Mouse (Mus musculus) liver, embryonic 16.5 days (tissue): ENCODE data around the gene Unc45b. TPM values are rescaled to one million over a fixed set of nuclear protein-coding genes. Genes with fewer than 3 reads are reported as not detected.

Source experiments
- ATAC-seq: fragments of 200-750 bp; cut with Nextera tagmentation; 2 replicates; pipeline ENCODE4 v1.8.0; 2017; ENCODE audit warnings: low read depth, mild to moderate bottlenecking, moderate number of reproducible peaks, moderate library complexity
- H3K27ac ChIP-seq: fragments of 300-500 bp; sonication (generic); 2 replicates; pipeline ENCODE4 v1.5.1; 2014; ENCODE audit warnings: mild to moderate bottlenecking, low read length
- H3K27me3 ChIP-seq: fragments of 300-500 bp; sonication (generic); 2 replicates; pipeline ENCODE4 v1.6.1; 2014; ENCODE audit warnings: low read depth, low read length, mixed read lengths; ENCODE audit not compliant: control insufficient read depth, insufficient read depth
- H3K36me3 ChIP-seq: fragments of 300-500 bp; sonication (generic); 2 replicates; pipeline ENCODE4 v1.6.1; 2014; ENCODE audit warnings: mild to moderate bottlenecking; ENCODE audit not compliant: control insufficient read depth, insufficient read depth
- H3K4me1 ChIP-seq: fragments of 300-500 bp; sonication (generic); 2 replicates; pipeline ENCODE4 v1.6.1; 2014; ENCODE audit warnings: low read depth, low read length, mixed read lengths; ENCODE audit not compliant: control insufficient read depth
- H3K4me2 ChIP-seq: fragments of 300-500 bp; sonication (generic); 2 replicates; pipeline ENCODE4 v1.6.1; 2014; ENCODE audit warnings: low read depth, low read length, mixed read lengths
- H3K4me3 ChIP-seq: fragments of 300-500 bp; sonication (generic); 2 replicates; pipeline ENCODE4 v1.5.1; 2014; ENCODE audit warnings: low read depth, mild to moderate bottlenecking, low read length
- H3K9ac ChIP-seq: fragments of 300-500 bp; sonication (generic); 2 replicates; pipeline ENCODE4 v1.6.1; 2014; ENCODE audit warnings: low read depth, low read length
- H3K9me3 ChIP-seq: fragments of 300-500 bp; sonication (generic); replicated peaks from 2 replicates; pipeline ENCODE4 v1.6.1; 2016; ENCODE audit warnings: low read length; ENCODE audit not compliant: control insufficient read depth
- WGBS: fragments of 180-500 bp; shearing (Covaris S2); extraction: QIAGEN DNeasy Blood & Tissue Kit; methylation state at CpG from one replicate; pipeline ENCODE4 v1.1.7; 2014; ENCODE audit not compliant: insufficient replicate concordance; 5-methylcytosine and 5-hydroxymethylcytosine counted together
- polyA plus RNA-seq: library from polyadenylated mRNA; unstranded; fragments of >200 nt; fragmentation: Nextera tagmentation; extraction: Ambion mirVana; gene quantifications from 2 replicates; pipeline ENCODE4 v1.2.1, GENCODE M21; 2015

Unc45b gene
- 1.4 and 2.4 TPM in 2 replicates for polyA plus RNA-seq

- WGBS: 66% methylated on average over 4 of the region's 4 CpGs
- Histone ChIP-seq H3K9me3 (no peaks in the 10 kb centered on the region), H3K9ac (no peak within 1 kb of the TSS), H3K27ac (no peak within 1 kb of the TSS), H3K4me3 (no peak within 1 kb of the TSS), H3K4me1 (peaks cover 11% of the 10 kb centered on the region), H3K27me3 (peaks cover 7% of the 10 kb centered on the region; the same call in 1 of the 2 replicates), H3K4me2 (no peak within 1 kb of the TSS), H3K36me3 (no peaks in the 10 kb centered on the region)
- no peak for ATAC-seq
These were observed at the start of gene Unc45b for GRCm38 (mm10) chr11:82910250-82910649. Gene Unc45b, plus strand, starts transcription at chr11:82910550.

GRCm38 (mm10) chr11:82860759-82861158, 49.6 kb upstream of the Unc45b start:
- H3K9me3 ChIP-seq: no peaks in the 10 kb centered on the region
- WGBS: 72% methylated on average over 6 of the region's 6 CpGs
- peaks cover 2% of the 10 kb centered on the region; the same call in 1 of the 2 replicates for H3K36me3 ChIP-seq
- H3K4me3 ChIP-seq: no peak overlapping the region
- H3K9ac ChIP-seq: no peak overlapping the region
- H3K27ac ChIP-seq: no peak overlapping the region
- H3K27me3 ChIP-seq: no peaks in the 10 kb centered on the region
- peaks cover 52% of the 10 kb centered on the region for H3K4me1 ChIP-seq
- ATAC-seq: no peak
- no peak overlapping the region for H3K4me2 ChIP-seq

GRCm38 (mm10) chr11:82861558-82861957, 48.8 kb upstream of the Unc45b start:
- H3K9ac ChIP-seq: no peak overlapping the region
- H3K36me3 ChIP-seq: peaks cover 2% of the 10 kb centered on the region; the same call in 1 of the 2 replicates
- H3K27me3 ChIP-seq: no peaks in the 10 kb centered on the region
- no peak for ATAC-seq
- no peak overlapping the region for H3K27ac ChIP-seq
- WGBS: 75% methylated on average over 8 of the region's 8 CpGs
- no peaks in the 10 kb centered on the region for H3K9me3 ChIP-seq
- H3K4me3 ChIP-seq: no peak overlapping the region
- no peak overlapping the region for H3K4me2 ChIP-seq
- H3K4me1 ChIP-seq: peaks cover 49% of the 10 kb centered on the region

- Histone ChIP-seq H3K9ac (peak overlapping the region; percentile 12; the same call in 1 of the 2 replicates), H3K4me3 (no peak overlapping the region), H3K9me3 (no peaks in the 10 kb centered on the region), H3K4me1 (peaks cover 52% of the 10 kb centered on the region), H3K4me2 (peak overlapping the region; percentile 38), H3K36me3 (peaks cover 2% of the 10 kb centered on the region; the same call in 1 of the 2 replicates), H3K27ac (peak overlapping the region; percentile 68), H3K27me3 (no peaks in the 10 kb centered on the region)
- peak; percentile 64; the same call in 1 of the 2 replicates for ATAC-seq
- 27% methylated on average over 9 of the region's 9 CpGs for WGBS
These were observed 47.7 kb upstream of the Unc45b start for GRCm38 (mm10) chr11:82862638-82863037.

- Histone ChIP-seq H3K4me3 (no peak overlapping the region), H3K4me1 (peaks cover 54% of the 10 kb centered on the region), H3K9me3 (no peaks in the 10 kb centered on the region), H3K9ac (no peak overlapping the region), H3K36me3 (peaks cover 2% of the 10 kb centered on the region; the same call in 1 of the 2 replicates), H3K27ac (peak overlapping the region; percentile 68), H3K27me3 (no peaks in the 10 kb centered on the region), H3K4me2 (peak overlapping the region; percentile 38)
- WGBS: 77% methylated on average over 2 of the region's 2 CpGs
- no peak for ATAC-seq
These were observed 47.3 kb upstream of the Unc45b start for GRCm38 (mm10) chr11:82863059-82863458.

- peaks cover 2% of the 10 kb centered on the region; the same call in 1 of the 2 replicates for H3K36me3 ChIP-seq
- H3K27ac ChIP-seq: peak overlapping the region; percentile 46
- WGBS: 40% methylated on average over 4 of the region's 4 CpGs
- peak; percentile 65 for ATAC-seq
- H3K9me3 ChIP-seq: no peaks in the 10 kb centered on the region
- H3K27me3 ChIP-seq: no peaks in the 10 kb centered on the region
- H3K4me3 ChIP-seq: no peak overlapping the region
- H3K4me1 ChIP-seq: peaks cover 56% of the 10 kb centered on the region
- H3K9ac ChIP-seq: no peak overlapping the region
- H3K4me2 ChIP-seq: no peak overlapping the region
These were observed 46.8 kb upstream of the Unc45b start for GRCm38 (mm10) chr11:82863488-82863931.

GRCm38 (mm10) chr11:82865957-82866356, 44.4 kb upstream of the Unc45b start:
- Histone ChIP-seq H3K36me3 (no peaks in the 10 kb centered on the region), H3K27ac (no peak overlapping the region), H3K27me3 (no peaks in the 10 kb centered on the region), H3K9me3 (no peaks in the 10 kb centered on the region), H3K4me2 (0 out of 2 replicates have a peak overlapping the region, but pooled peaks have one; percentile 51), H3K4me1 (peaks cover 61% of the 10 kb centered on the region), H3K4me3 (no peak overlapping the region), H3K9ac (no peak overlapping the region)
- WGBS: 67% methylated on average over 10 of the region's 10 CpGs
- ATAC-seq: no peak

GRCm38 (mm10) chr11:82866850-82867564, 43.3 kb upstream of the Unc45b start:
- ATAC-seq: no peak
- Histone ChIP-seq H3K4me1 (peaks cover 54% of the 10 kb centered on the region), H3K36me3 (no peaks in the 10 kb centered on the region), H3K27ac (peak overlapping the region; percentile 43), H3K9ac (peak overlapping the region; percentile 22), H3K9me3 (no peaks in the 10 kb centered on the region), H3K4me2 (peak overlapping the region; percentile 51), H3K4me3 (peak overlapping the region; percentile 23), H3K27me3 (no peaks in the 10 kb centered on the region)
- 25% methylated on average over 7 of the region's 7 CpGs for WGBS

- no peaks in the 10 kb centered on the region for H3K27me3 ChIP-seq
- peak overlapping the region; percentile 28; the same call in 1 of the 2 replicates for H3K27ac ChIP-seq
- peak overlapping the region; percentile 10; the same call in 1 of the 2 replicates for H3K4me3 ChIP-seq
- WGBS: 32% methylated on average over 5 of the region's 5 CpGs
- peak overlapping the region; percentile 25 for H3K9ac ChIP-seq
- H3K36me3 ChIP-seq: no peaks in the 10 kb centered on the region
- no peak for ATAC-seq
- peaks cover 45% of the 10 kb centered on the region for H3K4me1 ChIP-seq
- H3K4me2 ChIP-seq: peak overlapping the region; percentile 51
- no peaks in the 10 kb centered on the region for H3K9me3 ChIP-seq
These were observed 42.4 kb upstream of the Unc45b start for GRCm38 (mm10) chr11:82867956-82868355.
